Mouse (Mus musculus) heart, embryonic 10.5 days (tissue): ENCODE measurements around the gene Art4. TPM values are rescaled to one million over a fixed set of nuclear protein-coding genes. Genes with fewer than 3 reads are reported as not detected.
A peak's percentile ranks its signal among the peaks of the same experiment; 100 is the strongest.
"Not testable (repeated sequence)": the region's sequence is repeated elsewhere in the genome, so short reads cannot be mapped to it uniquely, and the experiment has no call there.

Experiments used
- DNase-seq: peaks from one replicate; pipeline ENCODE4 v3.0.0-alpha.2; 2017; ENCODE audit warnings: low spot score
- H3K27ac ChIP-seq: fragments of 300-500 bp; sonication (generic); 2 replicates; pipeline ENCODE4 v1.5.1; 2016; ENCODE audit warnings: mild to moderate bottlenecking
- H3K27me3 ChIP-seq: fragments of 300-500 bp; sonication (generic); 2 replicates; pipeline ENCODE4 v1.6.1; 2016; ENCODE audit warnings: mild to moderate bottlenecking; ENCODE audit not compliant: poor library complexity, insufficient read depth, severe bottlenecking
- H3K36me3 ChIP-seq: fragments of 300-500 bp; sonication (generic); 2 replicates; pipeline ENCODE4 v1.6.1; 2016; ENCODE audit warnings: mild to moderate bottlenecking, moderate library complexity
- H3K4me1 ChIP-seq: fragments of 300-500 bp; sonication (generic); 2 replicates; pipeline ENCODE4 v1.6.1; 2016; ENCODE audit warnings: mild to moderate bottlenecking
- H3K4me3 ChIP-seq: fragments of 300-500 bp; sonication (generic); 2 replicates; pipeline ENCODE4 v1.5.1; 2016; ENCODE audit warnings: mild to moderate bottlenecking, moderate library complexity
- H3K9me3 ChIP-seq: fragments of 300-500 bp; sonication (generic); 2 replicates; pipeline ENCODE4 v1.6.1; 2016; ENCODE audit warnings: mild to moderate bottlenecking, moderate library complexity
- whole genome bisulfite sequencing: fragments of 180-500 bp; shearing (Covaris S2); methylation state at CpG from one replicate; pipeline ENCODE4 v1.1.7; 2016; 5-methylcytosine and 5-hydroxymethylcytosine counted together
- polyA plus RNA-seq: library from polyadenylated mRNA; unstranded; fragments of >200 nt; fragmentation: Nextera tagmentation; extraction: Ambion mirVana; gene quantifications from 2 replicates; pipeline ENCODE4 v1.2.1, GENCODE M21; 2016

Gene Art4
- polyA plus RNA-seq, 1 experiment from 2014 or later = 12.8 TPM

- Histone ChIP-seq H3K4me1 (peaks cover 5% of the 10 kb centered on the region; the same call in 1 of the 2 replicates), H3K9me3 (no peaks in the 10 kb centered on the region), H3K27me3 (no peaks in the 10 kb centered on the region), H3K27ac (no peak overlapping the region), H3K36me3 (no peaks in the 10 kb centered on the region), H3K4me3 (no peak overlapping the region)
- DNase-seq = no peak
- WGBS = 88% methylated on average over 6 of the region's 6 CpGs
These were observed 32.0 kb upstream of the Art4 start for GRCm38 (mm10) chr6:136889554-136889953.

- H3K4me1 ChIP-seq = peaks cover 5% of the 10 kb centered on the region; the same call in 1 of the 2 replicates
- H3K9me3 ChIP-seq = no peaks in the 10 kb centered on the region
- H3K27me3 ChIP-seq = no peaks in the 10 kb centered on the region
- H3K36me3 ChIP-seq = no peaks in the 10 kb centered on the region
- no peak for DNase-seq
- WGBS = 85% methylated on average over 6 of the region's 6 CpGs
- H3K27ac ChIP-seq = no peak overlapping the region
- H3K4me3 ChIP-seq = no peak overlapping the region
These were observed 31.5 kb upstream of the Art4 start for GRCm38 (mm10) chr6:136889067-136889466.

GRCm38 (mm10) chr6:136887854-136888253 lies 30.3 kb upstream of the Art4 start:
- WGBS = 61% methylated on average over 9 of the region's 9 CpGs
- no peak for DNase-seq
- H3K36me3 ChIP-seq = no peaks in the 10 kb centered on the region

GRCm38 (mm10) chr6:136884766-136885165 lies 27.2 kb upstream of the Art4 start:
- H3K36me3 ChIP-seq, H3K27me3 ChIP-seq, H3K4me1 ChIP-seq, DNase-seq, H3K27ac ChIP-seq, H3K4me3 ChIP-seq, H3K9me3 ChIP-seq: not testable (repeated sequence)
- 45% methylated on average over 1 of the region's 1 CpGs for WGBS

More at GRCm38 (mm10) chr6:136887854-136888253, 30.3 kb upstream of the Art4 start:
- Histone ChIP-seq H3K9me3 (no peaks in the 10 kb centered on the region), H3K4me1 (peaks cover 5% of the 10 kb centered on the region; the same call in 1 of the 2 replicates), H3K4me3 (no peak overlapping the region), H3K27ac (peak overlapping the region; percentile 39; the same call in 1 of the 2 replicates), H3K27me3 (no peaks in the 10 kb centered on the region)

GRCm38 (mm10) chr6:136883961-136884360 lies 26.4 kb upstream of the Art4 start:
- Histone ChIP-seq H3K36me3 (no peaks in the 10 kb centered on the region), H3K9me3 (no peaks in the 10 kb centered on the region), H3K27ac (no peak overlapping the region), H3K4me3 (no peak overlapping the region), H3K27me3 (no peaks in the 10 kb centered on the region), H3K4me1 (peaks cover 10% of the 10 kb centered on the region; the same call in 1 of the 2 replicates)
- 96% methylated on average over 6 of the region's 6 CpGs for WGBS
- DNase-seq = no peak

GRCm38 (mm10) chr6:136883431-136883915 lies 25.9 kb upstream of the Art4 start:
- no peak for DNase-seq
- Histone ChIP-seq H3K4me3 (no peak overlapping the region), H3K9me3 (no peaks in the 10 kb centered on the region), H3K27ac (no peak overlapping the region), H3K27me3 (no peaks in the 10 kb centered on the region), H3K36me3 (no peaks in the 10 kb centered on the region), H3K4me1 (peaks cover 10% of the 10 kb centered on the region; the same call in 1 of the 2 replicates)
- 76% methylated on average over 3 of the region's 3 CpGs for WGBS

- H3K4me3 ChIP-seq = no peak overlapping the region
- DNase-seq = no peak
- H3K27ac ChIP-seq = no peak overlapping the region
- WGBS = 63% methylated on average over 8 of the region's 8 CpGs
- no peaks in the 10 kb centered on the region for H3K36me3 ChIP-seq
- 0 out of 2 replicates have a peak, but pooled peaks cover 5% of the 10 kb centered on the region for H3K4me1 ChIP-seq
- no peaks in the 10 kb centered on the region for H3K9me3 ChIP-seq
- no peaks in the 10 kb centered on the region for H3K27me3 ChIP-seq
These were observed 24.1 kb upstream of the Art4 start for GRCm38 (mm10) chr6:136881678-136882077.

- no peaks in the 10 kb centered on the region for H3K36me3 ChIP-seq
- H3K27me3 ChIP-seq = no peaks in the 10 kb centered on the region
- no peak for DNase-seq
- H3K4me1 ChIP-seq = peaks cover 16% of the 10 kb centered on the region
- no peaks in the 10 kb centered on the region for H3K9me3 ChIP-seq
- peak within 1 kb of the TSS; percentile 16; the same call in 1 of the 2 replicates for H3K4me3 ChIP-seq
- H3K27ac ChIP-seq = peak within 1 kb of the TSS; percentile 70
- 36% methylated on average over 9 of the region's 9 CpGs for WGBS
These were observed 18.1 kb upstream of the Art4 start, which contains the start of gene Mgp for GRCm38 (mm10) chr6:136875670-136876069. Mgp (minus strand) TSS chr6:136875823.

- H3K27ac ChIP-seq = no peak overlapping the region
- no peak for DNase-seq
These were observed 17.1 kb upstream of the Art4 start for GRCm38 (mm10) chr6:136874599-136874998.

GRCm38 (mm10) chr6:136868921-136869320 lies 11.4 kb upstream of the Art4 start:
- H3K4me3 ChIP-seq = no peak overlapping the region
- no peaks in the 10 kb centered on the region for H3K36me3 ChIP-seq
- no peaks in the 10 kb centered on the region for H3K27me3 ChIP-seq
- peaks cover 2% of the 10 kb centered on the region; the same call in 1 of the 2 replicates for H3K4me1 ChIP-seq
- H3K9me3 ChIP-seq = no peaks in the 10 kb centered on the region
- 83% methylated on average over 5 of the region's 5 CpGs for WGBS
- no peak for DNase-seq
- no peak overlapping the region for H3K27ac ChIP-seq

More at GRCm38 (mm10) chr6:136874599-136874998, 17.1 kb upstream of the Art4 start:
- Histone ChIP-seq H3K27me3 (no peaks in the 10 kb centered on the region), H3K4me3 (no peak overlapping the region), H3K36me3 (no peaks in the 10 kb centered on the region), H3K9me3 (no peaks in the 10 kb centered on the region), H3K4me1 (peaks cover 16% of the 10 kb centered on the region)
- 69% methylated on average over 8 of the region's 8 CpGs for WGBS

GRCm38 (mm10) chr6:136866150-136866549 lies 8.6 kb upstream of the Art4 start:
- H3K36me3 ChIP-seq = no peaks in the 10 kb centered on the region
- H3K27me3 ChIP-seq = no peaks in the 10 kb centered on the region
- H3K4me1 ChIP-seq = no peaks in the 10 kb centered on the region; the same call in 1 of the 2 replicates
- H3K9me3 ChIP-seq = no peaks in the 10 kb centered on the region
- 0 out of 2 replicates have a peak overlapping the region, but pooled peaks have one; percentile 19 for H3K27ac ChIP-seq
- 84% methylated on average over 4 of the region's 4 CpGs for WGBS
- H3K4me3 ChIP-seq = no peak overlapping the region
- DNase-seq = no peak

GRCm38 (mm10) chr6:136865360-136865759 lies 7.8 kb upstream of the Art4 start:
- H3K9me3 ChIP-seq = no peaks in the 10 kb centered on the region
- peaks cover 6% of the 10 kb centered on the region for H3K4me1 ChIP-seq
- WGBS = 76% methylated on average over 5 of the region's 5 CpGs
- no peaks in the 10 kb centered on the region for H3K27me3 ChIP-seq
- H3K27ac ChIP-seq = no peak overlapping the region
- no peaks in the 10 kb centered on the region for H3K36me3 ChIP-seq
- no peak for DNase-seq
- H3K4me3 ChIP-seq = no peak overlapping the region

- Histone ChIP-seq H3K27me3 (no peaks in the 10 kb centered on the region), H3K36me3 (no peaks in the 10 kb centered on the region), H3K4me1 (peaks cover 48% of the 10 kb centered on the region), H3K27ac (peak overlapping the region; percentile 89; the same call in 1 of the 2 replicates), H3K9me3 (no peaks in the 10 kb centered on the region), H3K4me3 (no peak overlapping the region)
- no peak for DNase-seq
- WGBS = 49% methylated on average over 9 of the region's 9 CpGs
These were observed 3.5 kb upstream of the Art4 start for GRCm38 (mm10) chr6:136861020-136861419.

GRCm38 (mm10) chr6:136858420-136858819 lies 887 bp upstream of the Art4 start:
- Histone ChIP-seq H3K27ac (peak overlapping the region; percentile 89), H3K36me3 (no peaks in the 10 kb centered on the region), H3K27me3 (no peaks in the 10 kb centered on the region), H3K9me3 (no peaks in the 10 kb centered on the region), H3K4me3 (no peak overlapping the region), H3K4me1 (peaks cover 63% of the 10 kb centered on the region)
- no peak for DNase-seq
- WGBS = 27% methylated on average over 8 of the region's 8 CpGs
